Mouse (Mus musculus): Measurements from ENCODE around the gene Krtap3-1. TPM values are rescaled to one million over a fixed set of nuclear protein-coding genes. Genes with fewer than 3 reads are reported as not detected.

Gene Krtap3-1
- polyA plus RNA-seq, 1 experiment from 2014 or later: not detected

GRCm38 (mm10) chr11:99556195-99556594 is 10.2 kb downstream of the Krtap3-1 start:
- Histone ChIP-seq H3K36me3 (ENCODE audit: control insufficient read depth, insufficient read depth, low read length) (no peaks in the 10 kb centered on the region), H3K9me3 (ENCODE audit: control insufficient read depth, low read length) (no peaks in the 10 kb centered on the region), H3K4me2 (replicated peaks; ENCODE audit: low read depth, low read length) (no peak overlapping the region), H3K4me1 (ENCODE audit: control insufficient read depth, insufficient read depth, low read length) (no peaks in the 10 kb centered on the region), H3K9ac (ENCODE audit: low read depth, low read length) (no peak overlapping the region), H3K27me3 (ENCODE audit: control insufficient read depth, insufficient read depth, low read length) (no peaks in the 10 kb centered on the region), H3K4me3 (ENCODE audit: low read length) (no peak overlapping the region), H3K27ac (ENCODE audit: low read depth, low read length) (no peak overlapping the region)
- ATAC-seq (ENCODE audit: low FRiP score, low TSS enrichment): no peak
- 87% methylated on average over 2 of the region's 2 CpGs for WGBS

DNA sequence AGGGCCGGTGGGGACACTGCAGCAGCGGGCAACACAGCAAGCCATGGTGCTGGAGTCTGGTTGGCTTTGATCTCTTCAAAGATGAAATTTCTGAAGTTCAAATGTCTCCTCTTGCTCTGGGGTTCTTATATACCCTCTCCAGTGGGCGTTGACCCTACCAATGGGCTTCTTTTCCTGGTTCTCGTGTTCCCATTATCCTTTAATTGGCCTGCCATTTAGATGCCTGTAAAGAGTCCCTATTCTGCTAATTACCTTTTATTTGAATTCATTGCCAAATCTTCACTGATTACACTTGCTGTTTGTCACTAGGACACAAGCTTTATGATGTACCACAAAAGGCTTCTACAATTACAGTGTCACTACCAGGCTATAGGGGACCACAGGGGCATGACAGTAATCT is 15.7 kb downstream of the Krtap3-1 start, which contains the start of gene Krtap3-3:
TSS of gene Krtap3-3 (minus strand) at position 101 of the 400 bp plus-strand sequence.
- no peak within 1 kb of the TSS for H3K4me2 ChIP-seq (replicated peaks; ENCODE audit: low read depth, low read length)
- no peaks in the 10 kb centered on the region for H3K9me3 ChIP-seq (ENCODE audit: control insufficient read depth, low read length)
- no peak within 1 kb of the TSS for H3K9ac ChIP-seq (ENCODE audit: low read depth, low read length)
- no peaks in the 10 kb centered on the region for H3K27me3 ChIP-seq (ENCODE audit: control insufficient read depth, insufficient read depth, low read length)
- H3K4me1 ChIP-seq (ENCODE audit: control insufficient read depth, insufficient read depth, low read length): no peaks in the 10 kb centered on the region
- no peak for ATAC-seq (ENCODE audit: low FRiP score, low TSS enrichment)
- H3K27ac ChIP-seq (ENCODE audit: low read depth, low read length): no peak within 1 kb of the TSS
- H3K4me3 ChIP-seq (ENCODE audit: low read length): no peak within 1 kb of the TSS
- no peaks in the 10 kb centered on the region for H3K36me3 ChIP-seq (ENCODE audit: control insufficient read depth, insufficient read depth, low read length)
- 31% methylated on average over 4 of the region's 4 CpGs for WGBS

DNA sequence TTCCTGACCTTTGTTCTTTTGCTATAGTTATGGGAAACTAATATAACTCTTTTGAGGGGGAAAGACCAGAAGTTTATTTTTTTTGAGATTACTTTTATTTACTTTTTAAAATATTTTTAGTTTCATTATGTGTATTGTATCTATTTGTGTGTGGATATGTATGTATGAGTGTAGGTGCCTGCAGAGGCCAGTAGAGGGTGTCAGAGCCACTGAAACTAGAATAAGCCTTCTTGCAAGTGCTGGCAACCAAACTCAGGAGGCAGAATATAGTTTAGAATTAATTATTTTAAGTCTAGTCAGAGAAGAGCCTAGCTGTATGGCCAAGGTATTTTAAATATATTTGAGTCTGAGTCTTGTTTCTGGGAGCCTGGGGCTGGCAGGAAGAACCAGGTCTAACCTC is 18.5 kb downstream of the Krtap3-1 start:
- no peaks in the 10 kb centered on the region for H3K27me3 ChIP-seq (ENCODE audit: control insufficient read depth, insufficient read depth, low read length)
- no peak overlapping the region for H3K4me2 ChIP-seq (replicated peaks; ENCODE audit: low read depth, low read length)
- H3K27ac ChIP-seq (ENCODE audit: low read depth, low read length): no peak overlapping the region
- no peaks in the 10 kb centered on the region for H3K36me3 ChIP-seq (ENCODE audit: control insufficient read depth, insufficient read depth, low read length)
- H3K4me3 ChIP-seq (ENCODE audit: low read length): no peak overlapping the region
- no peaks in the 10 kb centered on the region for H3K9me3 ChIP-seq (ENCODE audit: control insufficient read depth, low read length)
- H3K4me1 ChIP-seq (ENCODE audit: control insufficient read depth, insufficient read depth, low read length): no peaks in the 10 kb centered on the region
- ATAC-seq (ENCODE audit: low FRiP score, low TSS enrichment): no peak
- no peak overlapping the region for H3K9ac ChIP-seq (ENCODE audit: low read depth, low read length)

GRCm38 (mm10) chr11:99539721-99540120 is 26.7 kb downstream of the Krtap3-1 start:
- Histone ChIP-seq H3K9ac (ENCODE audit: low read depth, low read length) (no peak overlapping the region), H3K4me1 (ENCODE audit: control insufficient read depth, insufficient read depth, low read length) (no peaks in the 10 kb centered on the region), H3K27ac (ENCODE audit: low read depth, low read length) (no peak overlapping the region), H3K9me3 (ENCODE audit: control insufficient read depth, low read length) (no peaks in the 10 kb centered on the region), H3K27me3 (ENCODE audit: control insufficient read depth, insufficient read depth, low read length) (no peaks in the 10 kb centered on the region), H3K4me3 (ENCODE audit: low read length) (no peak overlapping the region), H3K36me3 (ENCODE audit: control insufficient read depth, insufficient read depth, low read length) (no peaks in the 10 kb centered on the region), H3K4me2 (replicated peaks; ENCODE audit: low read depth, low read length) (no peak overlapping the region; the same call in 1 of the 2 replicates)
- ATAC-seq (ENCODE audit: low FRiP score, low TSS enrichment): no peak
- WGBS: 64% methylated on average over 9 of the region's 9 CpGs

- ATAC-seq (ENCODE audit: low FRiP score, low TSS enrichment): no peak
- Histone ChIP-seq H3K27me3 (ENCODE audit: control insufficient read depth, insufficient read depth, low read length) (no peaks in the 10 kb centered on the region), H3K36me3 (ENCODE audit: control insufficient read depth, insufficient read depth, low read length) (no peaks in the 10 kb centered on the region), H3K4me3 (ENCODE audit: low read length) (no peak within 1 kb of the TSS), H3K9ac (ENCODE audit: low read depth, low read length) (no peak within 1 kb of the TSS), H3K4me2 (replicated peaks; ENCODE audit: low read depth, low read length) (no peak within 1 kb of the TSS), H3K9me3 (ENCODE audit: control insufficient read depth, low read length) (no peaks in the 10 kb centered on the region), H3K4me1 (ENCODE audit: control insufficient read depth, insufficient read depth, low read length) (no peaks in the 10 kb centered on the region), H3K27ac (ENCODE audit: low read depth, low read length) (no peak within 1 kb of the TSS)
- WGBS: 17% methylated on average over 13 of the region's 13 CpGs
These were observed 45.1 kb downstream of the Krtap3-1 start, which contains the start of gene Krt39 for GRCm38 (mm10) chr11:99521288-99521860. Gene Krt39 (minus strand): TSS chr11:99521338.

Other genes starting within 250 kb of the Krtap3-1 start
- gene Krt25, start 243.7 kb downstream of the Krtap3-1 start, polyA plus RNA-seq (2014; fragmentation: Nextera tagmentation; extraction: Ambion mirVana): not detected in 2 replicates
- gene Krt26, start 228.7 kb downstream of the Krtap3-1 start, polyA plus RNA-seq (2014; fragmentation: Nextera tagmentation; extraction: Ambion mirVana): not detected in 2 replicates
- gene Krt27, start 215.5 kb downstream of the Krtap3-1 start, polyA plus RNA-seq (2014; fragmentation: Nextera tagmentation; extraction: Ambion mirVana): not detected in 2 replicates
- gene Krt28, start 191.7 kb downstream of the Krtap3-1 start, polyA plus RNA-seq (2014; fragmentation: Nextera tagmentation; extraction: Ambion mirVana): 0.18 TPM in 1 of 2 replicates, not detected in the other
- gene Krt10, start 177.3 kb downstream of the Krtap3-1 start, polyA plus RNA-seq (2014; fragmentation: Nextera tagmentation; extraction: Ambion mirVana): 31.3 and 37.5 TPM in 2 replicates
- gene Krt12, start 144.4 kb downstream of the Krtap3-1 start, polyA plus RNA-seq (2014; fragmentation: Nextera tagmentation; extraction: Ambion mirVana): not detected in 2 replicates
- 0.22 and 0.36 TPM in 2 replicates for gene Krt20, start 128.5 kb downstream of the Krtap3-1 start, polyA plus RNA-seq (2014; fragmentation: Nextera tagmentation; extraction: Ambion mirVana)
- 24.7 and 33.3 TPM in 2 replicates for gene Krt23, start 73.5 kb downstream of the Krtap3-1 start, polyA plus RNA-seq (2014; fragmentation: Nextera tagmentation; extraction: Ambion mirVana)
- gene Krt39, start 45.3 kb downstream of the Krtap3-1 start, polyA plus RNA-seq (2014; fragmentation: Nextera tagmentation; extraction: Ambion mirVana): 0.43 and 0.69 TPM in 2 replicates
- gene Krt40, start 23.5 kb downstream of the Krtap3-1 start, polyA plus RNA-seq (2014; fragmentation: Nextera tagmentation; extraction: Ambion mirVana): not detected in 2 replicates
- gene Krtap3-3, start 15.8 kb downstream of the Krtap3-1 start, polyA plus RNA-seq (2014; fragmentation: Nextera tagmentation; extraction: Ambion mirVana): not detected in 2 replicates
- gene Krtap3-2, start 9.8 kb downstream of the Krtap3-1 start, polyA plus RNA-seq (2014; fragmentation: Nextera tagmentation; extraction: Ambion mirVana): not detected in 2 replicates
- not detected in 2 replicates for gene Gm11939, start 7.2 kb downstream of the Krtap3-1 start, polyA plus RNA-seq (2014; fragmentation: Nextera tagmentation; extraction: Ambion mirVana)
- gene Krtap1-5, start 14.4 kb upstream of the Krtap3-1 start, polyA plus RNA-seq (2014; fragmentation: Nextera tagmentation; extraction: Ambion mirVana): not detected in 2 replicates
- not detected in 2 replicates for gene Krtap1-4, start 17.0 kb upstream of the Krtap3-1 start, polyA plus RNA-seq (2014; fragmentation: Nextera tagmentation; extraction: Ambion mirVana)
- not detected in 2 replicates for gene Krtap1-3, start 24.7 kb upstream of the Krtap3-1 start, polyA plus RNA-seq (2014; fragmentation: Nextera tagmentation; extraction: Ambion mirVana)
- gene Krtap9-3, start 31.5 kb upstream of the Krtap3-1 start, polyA plus RNA-seq (2014; fragmentation: Nextera tagmentation; extraction: Ambion mirVana): not detected in 2 replicates
- not detected in 2 replicates for gene Gm11938, start 36.7 kb upstream of the Krtap3-1 start, polyA plus RNA-seq (2014; fragmentation: Nextera tagmentation; extraction: Ambion mirVana)
- not detected in 2 replicates for gene Gm11937, start 43.6 kb upstream of the Krtap3-1 start, polyA plus RNA-seq (2014; fragmentation: Nextera tagmentation; extraction: Ambion mirVana)
- not detected in 2 replicates for gene Krtap2-4, start 48.2 kb upstream of the Krtap3-1 start, polyA plus RNA-seq (2014; fragmentation: Nextera tagmentation; extraction: Ambion mirVana)
- not detected in 2 replicates for gene Gm11562, start 53.8 kb upstream of the Krtap3-1 start, polyA plus RNA-seq (2014; fragmentation: Nextera tagmentation; extraction: Ambion mirVana)
- gene Krtap4-1, start 61.6 kb upstream of the Krtap3-1 start, polyA plus RNA-seq (2014; fragmentation: Nextera tagmentation; extraction: Ambion mirVana): not detected in 2 replicates
- gene Krtap4-2, start 68.5 kb upstream of the Krtap3-1 start, polyA plus RNA-seq (2014; fragmentation: Nextera tagmentation; extraction: Ambion mirVana): not detected in 2 replicates
- gene Krtap4-7, start 77.5 kb upstream of the Krtap3-1 start, polyA plus RNA-seq (2014; fragmentation: Nextera tagmentation; extraction: Ambion mirVana): not detected in 2 replicates
- gene Gm11555, start 83.6 kb upstream of the Krtap3-1 start, polyA plus RNA-seq (2014; fragmentation: Nextera tagmentation; extraction: Ambion mirVana): not detected in 2 replicates
- gene Gm11563, start 92.3 kb upstream of the Krtap3-1 start, polyA plus RNA-seq (2014; fragmentation: Nextera tagmentation; extraction: Ambion mirVana): not detected in 2 replicates
- gene Krtap4-6, start 99.3 kb upstream of the Krtap3-1 start, polyA plus RNA-seq (2014; fragmentation: Nextera tagmentation; extraction: Ambion mirVana): not detected in 2 replicates
- gene Gm14190, start 124.1 kb upstream of the Krtap3-1 start, polyA plus RNA-seq (2014; fragmentation: Nextera tagmentation; extraction: Ambion mirVana): not detected in 2 replicates
- gene Gm14180, start 167.7 kb upstream of the Krtap3-1 start, polyA plus RNA-seq (2014; fragmentation: Nextera tagmentation; extraction: Ambion mirVana): not detected in 2 replicates
- gene Gm11595, start 206.3 kb upstream of the Krtap3-1 start, polyA plus RNA-seq (2014; fragmentation: Nextera tagmentation; extraction: Ambion mirVana): not detected in 2 replicates
- not detected in 2 replicates for gene Krtap4-8, start 214.1 kb upstream of the Krtap3-1 start, polyA plus RNA-seq (2014; fragmentation: Nextera tagmentation; extraction: Ambion mirVana)
- not detected in 2 replicates for gene Krtap4-9, start 218.6 kb upstream of the Krtap3-1 start, polyA plus RNA-seq (2014; fragmentation: Nextera tagmentation; extraction: Ambion mirVana)
- not detected in 2 replicates for gene Gm11596, start 226.8 kb upstream of the Krtap3-1 start, polyA plus RNA-seq (2014; fragmentation: Nextera tagmentation; extraction: Ambion mirVana)
- gene Gm11569, start 232.3 kb upstream of the Krtap3-1 start, polyA plus RNA-seq (2014; fragmentation: Nextera tagmentation; extraction: Ambion mirVana): not detected in 2 replicates
- gene Gm11554, start 237.8 kb upstream of the Krtap3-1 start, polyA plus RNA-seq (2014; fragmentation: Nextera tagmentation; extraction: Ambion mirVana): not detected in 2 replicates
- gene Krtap4-13, start 243.3 kb upstream of the Krtap3-1 start, polyA plus RNA-seq (2014; fragmentation: Nextera tagmentation; extraction: Ambion mirVana): not detected in 2 replicates
- not detected in 2 replicates for gene Gm11564, start 249.0 kb upstream of the Krtap3-1 start, polyA plus RNA-seq (2014; fragmentation: Nextera tagmentation; extraction: Ambion mirVana)

Measured in kidney, embryonic 14.5 days (tissue).